Mouse (Mus musculus) CH12.LX (cell line): ENCODE data around the gene LTO1. TPM values are rescaled to one million over a fixed set of nuclear protein-coding genes. Genes with fewer than 3 reads are reported as not detected.
"Not testable (repeated sequence)": the region's sequence is repeated elsewhere in the genome, so short reads cannot be mapped to it uniquely, and the experiment has no call there.

Experiments
- DNase-seq: peaks from one replicate; pipeline ENCODE4 v3.0.0-alpha.2; 2013; ENCODE audit errors: extremely low read depth
- H3K27ac ChIP-seq: 2 replicates; pipeline ENCODE4 v1.5.1; 2012; ENCODE audit warnings: low read depth, mild to moderate bottlenecking, control low read depth, moderate library complexity; ENCODE audit not compliant: insufficient read depth
- H3K27me3 ChIP-seq: replicated peaks from 2 replicates; pipeline ENCODE3; 2012; ENCODE audit warnings: inconsistent platforms
- H3K36me3 ChIP-seq, 2 experiments: replicated peaks in 1 of 2; 2 replicates each; pipeline versions ENCODE3 to v1.6.1; 2012; ENCODE audit warnings: inconsistent platforms in 1 of 2, low read length in 1 of 2, mild to moderate bottlenecking in 1 of 2, mixed read lengths in 1 of 2, moderate library complexity in 1 of 2; ENCODE audit not compliant: control insufficient read depth in 1 of 2, insufficient read depth in 1 of 2
- H3K4me1 ChIP-seq, 2 experiments: 2 replicates each; pipeline ENCODE4 v1.6.1; 2012; ENCODE audit warnings: inconsistent platforms in 1 of 2, moderate library complexity in 1 of 2; ENCODE audit not compliant: insufficient read depth in 2 of 2, control insufficient read depth in 1 of 2
- H3K4me2 ChIP-seq: 2 replicates; pipeline ENCODE4 v1.6.1; 2012; ENCODE audit warnings: low read depth, mild to moderate bottlenecking, control low read depth; ENCODE audit not compliant: poor library complexity, insufficient read depth, severe bottlenecking
- H3K4me3 ChIP-seq, 3 experiments: fragments of 150-350 bp in 1 of 3; sonication (generic) in 1 of 3; replicated peaks in 1 of 3; 2 replicates each; pipeline versions ENCODE3 to v1.5.1; 2011 to 2012; ENCODE audit warnings: low read depth in 2 of 3, low read length in 2 of 3, mild to moderate bottlenecking in 2 of 3, moderate library complexity in 2 of 3, control low read depth in 1 of 3, improper control_type of control experiment in 1 of 3, inconsistent platforms in 1 of 3, mixed read lengths in 1 of 3; ENCODE audit not compliant: poor library complexity in 1 of 3
- H3K79me2 ChIP-seq: replicated peaks from 2 replicates; pipeline ENCODE4 v1.6.1; 2012; ENCODE audit warnings: mild to moderate bottlenecking, moderate library complexity; ENCODE audit not compliant: control insufficient read depth, poor library complexity, insufficient read depth, severe bottlenecking; ENCODE audit errors: extremely low read depth
- H3K9ac ChIP-seq: 2 replicates; pipeline ENCODE4 v1.6.1; 2012; ENCODE audit warnings: low read depth, mild to moderate bottlenecking, control low read depth, moderate library complexity; ENCODE audit not compliant: insufficient read depth
- H3K9me3 ChIP-seq: replicated peaks from 2 replicates; pipeline ENCODE3; 2012; ENCODE audit warnings: low read length, inconsistent platforms, mixed read lengths
- BHLHE40 ChIP-seq: IDR thresholded peaks from 2 replicates; pipeline ENCODE4 v1.6.1; 2011; ENCODE audit warnings: mild to moderate bottlenecking, low read depth, low read length, improper control_type of control experiment
- CTCF ChIP-seq, 2 experiments: IDR thresholded peaks in 1 of 2; conservative IDR thresholded peaks in 1 of 2; 2 replicates each; pipeline ENCODE4 v1.5.1; 2011 to 2012; ENCODE audit warnings: low read depth in 2 of 2, low read length in 2 of 2, improper control_type of control experiment in 1 of 2, inconsistent platforms in 1 of 2, mild to moderate bottlenecking in 1 of 2, moderate library complexity in 1 of 2
- E2F4 ChIP-seq: IDR thresholded peaks from 2 replicates; pipeline ENCODE4 v1.6.1; 2011; ENCODE audit warnings: low read depth, low read length, improper control_type of control experiment; ENCODE audit not compliant: insufficient replicate concordance
- JUND ChIP-seq: conservative IDR thresholded peaks from 2 replicates; pipeline ENCODE4 v1.6.1; 2011; ENCODE audit warnings: low read depth, low read length, improper control_type of control experiment
- MEF2A ChIP-seq: IDR thresholded peaks from 2 replicates; pipeline ENCODE4 v1.6.1; 2014; ENCODE audit warnings: low read depth, mild to moderate bottlenecking, inconsistent platforms, low read length, improper control_type of control experiment, borderline replicate concordance
- MXI1 ChIP-seq: IDR thresholded peaks from 2 replicates; pipeline ENCODE4 v1.6.1; 2011; ENCODE audit warnings: mild to moderate bottlenecking, low read depth, low read length, improper control_type of control experiment
- NRF1 ChIP-seq: IDR thresholded peaks from 2 replicates; pipeline ENCODE4 v1.6.1; 2014; ENCODE audit warnings: low read depth, mild to moderate bottlenecking, inconsistent platforms, low read length, improper control_type of control experiment, moderate library complexity
- PAX5 ChIP-seq: IDR thresholded peaks from 2 replicates; pipeline ENCODE4 v1.6.1; 2012; ENCODE audit warnings: low read length, inconsistent platforms, mixed read lengths
- POLR2AphosphoS2 ChIP-seq: IDR thresholded peaks from 2 replicates; pipeline ENCODE4 v1.6.1; 2011; ENCODE audit warnings: low read depth, low read length, improper control_type of control experiment
- RCOR1 ChIP-seq: conservative IDR thresholded peaks from 2 replicates; pipeline ENCODE4 v1.6.1; 2012; ENCODE audit warnings: low read depth, mild to moderate bottlenecking, inconsistent platforms, low read length, improper control_type of control experiment
- USF1 ChIP-seq: IDR thresholded peaks from 2 replicates; pipeline ENCODE4 v1.6.1; 2014; ENCODE audit warnings: low read depth, mild to moderate bottlenecking, inconsistent platforms, low read length, improper control_type of control experiment
- ZC3H11A ChIP-seq: IDR thresholded peaks from 2 replicates; pipeline ENCODE4 v1.6.1; 2012; ENCODE audit warnings: low read depth, mild to moderate bottlenecking, inconsistent platforms, low read length, improper control_type of control experiment
- dilution Hi-C: fragments of 300-500 bp; cut with MboI; formaldehyde crosslinking; loops from 2 replicates; pipeline ENCODE4 v1.14.3; 2020; ENCODE audit warnings: low sequenced_read_pairs; ENCODE audit not compliant: extremely low pct_unique_long_range_greater_than_20kb, extremely low pct_ligation_motif_present
- in situ Hi-C: fragments of 300-500 bp; cut with MboI; formaldehyde crosslinking; loops from 3 replicates; pipeline ENCODE4 v1.14.3; 2019; ENCODE audit warnings: low sequenced_read_pairs, low pct_ligation_motif_present, low pct_unique_long_range_greater_than_20kb, mixed read lengths
- polyA plus RNA-seq: library from polyadenylated mRNA; unstranded; fragments of >175 nt; gene quantifications from 2 replicates; pipeline ENCODE4 v1.2.1, GENCODE M21; 2012; ENCODE audit warnings: low read depth; ENCODE audit not compliant: insufficient read length
- total RNA-seq, 2 experiments: library from RNA; depleted of rRNA; stranded (reverse); fragments of 300-350 nt in 1 of 2; fragments of >200 nt in 1 of 2; gene quantifications; 2 replicates each; pipeline ENCODE4 v1.2.3; 2012 to 2014

Gene LTO1
- total and polyA plus RNA-seq, 3 experiments, result 4.0 to 10.7 (median 8.5) TPM

DNA sequence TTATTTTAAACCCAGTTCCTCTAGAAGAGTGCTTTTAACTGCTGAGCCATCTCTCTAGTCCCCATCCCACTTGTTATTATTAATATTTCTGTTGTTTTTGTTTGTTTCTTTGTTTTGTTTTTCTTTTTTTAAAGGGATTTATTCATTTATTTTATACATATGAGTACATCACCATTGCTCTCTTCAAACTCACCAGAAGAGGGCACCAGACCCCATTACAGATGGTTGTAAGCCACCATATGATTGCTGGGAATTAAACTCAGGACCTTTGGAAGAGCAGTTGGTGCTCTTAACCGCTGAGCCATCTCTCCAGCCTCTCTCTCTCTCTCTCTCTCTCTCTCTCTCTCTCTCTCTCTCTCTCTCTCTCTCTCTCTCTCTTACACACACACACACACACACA is 24.2 kb upstream of the LTO1 start:
- in situ Hi-C loops, result loop anchor here (10.0 kb wide), 2 partner anchors 46 to 306 kb away; partner anchors contain the start of genes Fadd and Fgf4
- dilution Hi-C loops, result not testable (repeated sequence)

DNA sequence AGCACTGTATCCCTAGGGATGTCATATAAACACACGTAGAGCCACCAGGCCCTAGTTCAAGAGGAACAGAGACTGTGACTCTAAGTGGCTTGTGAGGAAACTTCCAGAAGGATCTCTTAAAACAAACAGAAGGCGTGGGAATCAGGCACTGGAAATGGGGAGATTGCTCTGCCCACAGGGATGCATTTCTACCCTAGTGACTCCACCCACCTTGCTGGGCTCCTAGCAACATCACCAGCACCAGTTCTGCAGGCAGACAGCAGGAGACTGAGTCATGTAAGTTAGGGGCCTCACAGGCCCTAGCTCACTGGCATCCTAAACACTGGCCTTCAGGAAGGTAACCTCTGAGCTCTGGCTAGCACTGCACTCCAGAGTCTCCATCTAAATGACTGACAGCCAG is 23.0 kb upstream of the LTO1 start:
- no peak for DNase-seq
- in situ Hi-C loops (loop anchor here (10.0 kb wide), 2 partner anchors 47 to 307 kb away; partner anchors contain the start of genes Fadd and Fgf4), dilution Hi-C loops (no loop called here)
- H3K79me2 ChIP-seq, result no peaks in the 10 kb centered on the region
- TF ChIP-seq NRF1 (no peak), MXI1 (no peak), POLR2AphosphoS2 (no peak), PAX5 (no peak), ZC3H11A (no peak), E2F4 (no peak), BHLHE40 (no peak), CTCF (conservative IDR thresholded peaks at IDR 0.05 in 1 of 2, IDR thresholded peaks at IDR 0.05 in 1 of 2; ENCODE audit: low read depth in 2 of 2, low read length in 2 of 2) (no peak), MEF2A (no peak), JUND (no peak), RCOR1 (no peak)
- TF ChIP-seq, all 38 proteins: peak for 0
- peaks cover 83% of the 10 kb centered on the region for H3K27me3 ChIP-seq
- no peak overlapping the region for H3K4me3 ChIP-seq
- 0 out of 4 replicates have a peak, but pooled peaks cover 2 to 5% of the 10 kb centered on the region in 2 experiments for H3K4me1 ChIP-seq
- no peak overlapping the region for H3K4me2 ChIP-seq
- H3K36me3 ChIP-seq, result no peaks in the 10 kb centered on the region
- H3K9me3 ChIP-seq, result peaks cover 6% of the 10 kb centered on the region
- no peak overlapping the region for H3K27ac ChIP-seq
- H3K9ac ChIP-seq, result no peak overlapping the region

More for the DNA sequence above, 24.2 kb upstream of the LTO1 start:
- not testable (repeated sequence) for H3K9me3 ChIP-seq, H3K4me3 ChIP-seq, H3K79me2 ChIP-seq, DNase-seq, H3K4me2 ChIP-seq, H3K9ac ChIP-seq, H3K27ac ChIP-seq, H3K4me1 ChIP-seq, H3K36me3 ChIP-seq
- peaks cover 80% of the 10 kb centered on the region for H3K27me3 ChIP-seq
- peak in 1 of 2 experiments; percentile 16; a peak in 2 of 4 replicates for TF ChIP-seq CTCF (conservative IDR thresholded peaks at IDR 0.05 in 1 of 2, IDR thresholded peaks at IDR 0.05 in 1 of 2; ENCODE audit: low read depth in 2 of 2, low read length in 2 of 2)

DNA sequence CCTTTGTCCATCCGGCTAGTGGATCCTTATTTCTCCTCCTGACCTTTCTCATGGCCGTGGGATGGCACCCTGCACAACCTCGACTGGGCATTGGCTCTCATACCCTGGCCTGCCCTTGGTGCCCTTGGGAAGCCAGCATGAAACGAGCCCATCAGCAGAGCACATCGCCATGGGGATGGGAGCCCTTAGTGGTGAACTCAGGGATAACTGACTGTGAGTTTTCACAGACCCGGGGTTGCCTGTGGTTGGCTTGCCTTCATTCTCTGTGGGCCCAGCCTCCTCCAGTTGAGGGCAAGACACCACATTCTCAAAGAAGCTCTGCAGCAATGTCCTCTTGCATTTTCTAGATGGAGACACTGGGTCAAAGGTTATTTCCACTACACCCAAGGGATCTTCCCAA is 22.6 kb upstream of the LTO1 start:
- Histone ChIP-seq H3K36me3 (no peaks in the 10 kb centered on the region), H3K4me1 (0 out of 4 replicates have a peak, but pooled peaks cover 2 to 5% of the 10 kb centered on the region in 2 experiments), H3K9me3 (peaks cover 6% of the 10 kb centered on the region), H3K79me2 (no peaks in the 10 kb centered on the region), H3K4me2 (no peak overlapping the region), H3K27me3 (peaks cover 83% of the 10 kb centered on the region), H3K4me3 (no peak overlapping the region), H3K27ac (no peak overlapping the region), H3K9ac (no peak overlapping the region)
- in situ Hi-C loops, result loop anchor here (10.0 kb wide), 2 partner anchors 48 to 308 kb away; partner anchors contain the start of genes Fadd and Fgf4
- DNase-seq, result no peak
- TF ChIP-seq USF1, result no peak
- dilution Hi-C loops, result no loop called here
